Mouse (Mus musculus): ENCODE measurements around the gene Slc13a2.

The Slc13a2 gene

GRCm38 (mm10) chr11:78386508-78387043 lies 35.4 kb downstream of the Slc13a2 start, which contains the start of gene Foxn1:
Gene Foxn1, minus strand, starts transcription at chr11:78386558.
- no peak for DNase-seq

- DNase-seq, result no peak
Observed at GRCm38 (mm10) chr11:78385776-78386175, 36.2 kb downstream of the Slc13a2 start.

GRCm38 (mm10) chr11:78382701-78383100 lies 39.3 kb downstream of the Slc13a2 start:
- no peak for DNase-seq

GRCm38 (mm10) chr11:78382286-78382685 lies 39.7 kb downstream of the Slc13a2 start:
- no peak for DNase-seq

GRCm38 (mm10) chr11:78380996-78381395 lies 41.0 kb downstream of the Slc13a2 start:
- DNase-seq, result no peak

- no peak for DNase-seq
Observed at GRCm38 (mm10) chr11:78380351-78380750, 41.7 kb downstream of the Slc13a2 start.

GRCm38 (mm10) chr11:78377549-78378159 lies 44.4 kb downstream of the Slc13a2 start:
- no peak for DNase-seq

GRCm38 (mm10) chr11:78374147-78374546 lies 47.9 kb downstream of the Slc13a2 start:
- no peak for DNase-seq

GRCm38 (mm10) chr11:78372610-78373009 lies 49.4 kb downstream of the Slc13a2 start:
- DNase-seq, result no peak

- DNase-seq, result no peak
Observed at GRCm38 (mm10) chr11:78372166-78372565, 49.9 kb downstream of the Slc13a2 start.

GRCm38 (mm10) chr11:78371711-78372110 lies 50.3 kb downstream of the Slc13a2 start:
- no peak for DNase-seq

- no peak for DNase-seq
Observed at GRCm38 (mm10) chr11:78370389-78370788, 51.6 kb downstream of the Slc13a2 start.

GRCm38 (mm10) chr11:78367456-78368225 lies 54.4 kb downstream of the Slc13a2 start:
- DNase-seq, result no peak

GRCm38 (mm10) chr11:78364103-78364502 lies 57.9 kb downstream of the Slc13a2 start:
- DNase-seq, result no peak

- no peak for DNase-seq
Observed at GRCm38 (mm10) chr11:78363309-78364007, 58.6 kb downstream of the Slc13a2 start.

GRCm38 (mm10) chr11:78360789-78361131 lies 61.3 kb downstream of the Slc13a2 start:
- DNase-seq, result no peak

GRCm38 (mm10) chr11:78360125-78360788 lies 61.8 kb downstream of the Slc13a2 start:
- DNase-seq, result peak; percentile 68

- DNase-seq, result no peak
Observed at GRCm38 (mm10) chr11:78358330-78359007, 63.5 kb downstream of the Slc13a2 start.

GRCm38 (mm10) chr11:78355471-78356238 lies 66.4 kb downstream of the Slc13a2 start:
- peak; percentile 33 for DNase-seq

- no peak for DNase-seq
Observed at GRCm38 (mm10) chr11:78354905-78355304, 67.1 kb downstream of the Slc13a2 start.

- DNase-seq, result no peak
Observed at GRCm38 (mm10) chr11:78353081-78353480, 68.9 kb downstream of the Slc13a2 start.
